Mouse (Mus musculus) spleen, postnatal 14 days (tissue): ENCODE data around the gene Nkx2-5.

Source experiments
- DNase-seq, 2 experiments: peaks; one replicate each; pipeline ENCODE4 v3.0.0; 2021 to 2022; ENCODE audit warnings: low spot score in 2 of 2

Nkx2-5 gene

DNA sequence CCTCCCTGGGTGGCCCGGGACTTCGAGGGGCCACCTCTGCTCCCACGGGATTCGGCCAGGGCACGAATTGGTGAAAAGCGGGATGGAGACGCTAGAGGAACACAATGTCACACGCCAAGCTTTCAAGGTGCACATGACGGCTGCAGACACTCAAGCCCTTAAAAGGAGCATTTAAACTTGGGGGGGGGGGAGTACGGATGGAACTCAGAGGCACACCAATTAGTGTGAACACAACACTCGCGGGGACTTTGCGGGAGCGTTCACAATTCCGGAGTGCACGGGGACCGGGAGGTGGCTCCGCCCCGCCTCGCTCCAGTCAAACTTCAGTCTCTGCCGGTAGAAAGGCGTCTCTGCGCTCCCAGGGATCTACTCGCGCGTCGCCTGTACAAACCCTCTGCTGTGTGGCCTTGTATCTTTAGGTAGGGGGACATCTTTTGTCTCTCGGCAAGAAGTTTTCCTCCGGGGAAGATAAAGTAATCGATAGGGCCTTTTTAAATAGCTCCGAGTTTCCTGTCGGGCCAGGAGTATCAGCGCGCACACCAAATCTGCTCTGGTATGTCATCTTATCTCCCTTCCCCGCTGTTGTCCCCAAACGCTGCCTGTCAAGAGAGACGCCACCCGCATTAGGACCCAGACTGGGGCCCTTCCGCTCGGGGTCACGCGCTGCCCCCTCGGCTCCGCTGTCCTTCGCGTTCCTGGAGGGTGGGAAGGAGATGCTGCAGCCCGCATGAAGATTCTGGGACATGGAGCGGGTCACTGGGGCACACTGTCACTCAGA is 5.7 kb upstream of the Nkx2-5 start:
- no peak for DNase-seq

DNA sequence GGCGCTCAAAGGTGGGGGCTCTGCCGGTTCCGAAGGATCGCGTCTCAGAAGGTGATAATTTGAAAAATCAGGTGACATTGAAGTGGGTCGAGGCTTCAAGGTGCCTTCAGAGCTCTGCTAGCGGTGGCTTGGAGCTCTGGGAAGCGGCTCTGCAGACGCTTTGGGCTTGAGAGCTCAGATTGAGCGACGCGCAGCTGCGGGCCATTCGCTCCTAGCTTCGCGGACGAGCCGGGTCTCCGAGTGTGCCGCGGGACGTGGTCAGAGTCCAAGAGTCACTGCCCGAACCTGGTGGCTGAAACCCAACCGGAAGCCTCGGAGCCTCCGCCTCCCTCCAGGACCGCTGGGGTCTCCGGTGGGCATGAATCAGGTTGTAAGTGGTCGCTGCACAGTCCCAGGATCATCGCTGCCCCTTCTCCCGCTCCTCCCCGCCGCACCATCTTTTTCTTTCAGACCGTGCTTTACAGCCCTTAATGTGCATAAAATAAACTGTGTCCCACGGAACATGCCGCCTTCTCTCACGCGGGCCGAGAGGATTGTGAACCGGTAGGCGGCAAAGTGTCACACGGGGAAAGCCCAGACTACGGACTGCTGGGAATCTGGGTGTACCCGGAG is 5.0 kb upstream of the Nkx2-5 start:
- no peak for DNase-seq

DNA sequence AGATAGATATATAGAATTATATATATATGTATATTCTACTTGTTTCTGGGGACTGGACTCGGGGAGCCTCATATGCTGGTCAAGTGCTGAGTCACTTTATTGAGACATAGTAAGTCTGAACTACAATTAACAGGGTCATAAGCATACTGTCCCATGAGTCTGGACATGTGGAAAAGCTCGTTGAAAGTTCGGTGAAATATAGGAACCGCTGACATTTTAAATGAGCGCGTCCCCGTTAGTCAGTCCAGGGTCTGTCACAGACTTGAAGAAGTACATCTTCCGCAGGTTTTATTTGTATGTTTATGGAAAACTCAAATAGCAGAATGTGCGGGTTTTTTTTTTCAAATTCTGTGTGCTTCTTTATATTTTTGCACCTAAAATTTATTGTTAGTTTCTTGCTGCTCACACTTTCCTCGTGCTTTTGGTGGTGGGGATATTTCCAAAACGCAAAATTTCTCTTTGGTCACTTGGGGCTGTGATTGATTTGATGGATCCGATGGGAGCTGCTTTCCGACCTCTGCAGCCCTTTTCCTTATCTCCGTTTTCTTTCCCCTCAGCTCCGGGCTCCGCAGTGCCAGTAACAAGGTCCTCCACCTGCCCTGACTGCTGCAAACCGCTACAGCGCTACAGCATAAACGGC is 4.4 kb upstream of the Nkx2-5 start:
- no peak for DNase-seq

- no peak for DNase-seq
Observed at GRCm38 (mm10) chr17:26848236-26848635, 3.4 kb upstream of the Nkx2-5 start.

DNA sequence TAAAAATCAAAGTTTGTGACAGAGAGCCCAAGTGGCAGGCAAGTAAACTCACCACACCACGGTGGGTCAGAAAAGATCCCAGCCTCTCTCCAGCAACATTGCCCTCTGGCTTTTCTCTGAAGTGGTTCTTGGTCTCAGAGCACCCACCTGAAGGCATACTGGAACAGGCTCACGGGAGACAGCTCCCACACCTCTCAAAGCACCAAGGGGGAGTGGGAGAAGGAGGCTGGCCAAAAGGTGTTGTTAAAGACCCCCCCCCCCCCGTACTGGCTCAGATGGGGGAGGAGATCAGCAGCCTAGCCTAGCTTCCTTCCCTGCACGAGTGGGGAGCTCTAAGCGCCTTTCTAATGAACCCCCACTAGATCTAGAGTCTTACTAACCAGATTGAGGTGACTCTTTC is 3.0 kb upstream of the Nkx2-5 start:
- DNase-seq, result no peak

DNA sequence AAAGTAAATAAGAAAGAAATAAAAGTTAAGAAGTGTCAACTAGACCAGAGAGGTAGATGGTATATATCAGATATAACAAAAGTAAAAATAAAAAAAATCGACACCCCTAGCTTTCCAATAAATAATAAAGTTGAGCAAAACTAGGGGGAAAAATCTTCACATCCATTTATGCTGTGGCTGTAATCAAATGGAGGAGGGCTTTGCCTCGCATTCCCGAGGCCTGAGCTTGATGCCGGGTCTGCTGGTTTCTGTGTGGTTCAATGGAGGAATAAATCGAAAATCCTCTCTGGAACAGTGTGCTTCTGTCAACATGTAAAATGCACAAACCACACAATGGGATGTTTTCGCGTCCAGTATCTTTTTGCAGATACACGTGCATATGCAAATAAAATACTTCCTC is 1.6 kb upstream of the Nkx2-5 start:
- DNase-seq, result no peak

GRCm38 (mm10) chr17:26845149-26846050 is 591 bp upstream of the Nkx2-5 start:
- no peak for DNase-seq

DNA sequence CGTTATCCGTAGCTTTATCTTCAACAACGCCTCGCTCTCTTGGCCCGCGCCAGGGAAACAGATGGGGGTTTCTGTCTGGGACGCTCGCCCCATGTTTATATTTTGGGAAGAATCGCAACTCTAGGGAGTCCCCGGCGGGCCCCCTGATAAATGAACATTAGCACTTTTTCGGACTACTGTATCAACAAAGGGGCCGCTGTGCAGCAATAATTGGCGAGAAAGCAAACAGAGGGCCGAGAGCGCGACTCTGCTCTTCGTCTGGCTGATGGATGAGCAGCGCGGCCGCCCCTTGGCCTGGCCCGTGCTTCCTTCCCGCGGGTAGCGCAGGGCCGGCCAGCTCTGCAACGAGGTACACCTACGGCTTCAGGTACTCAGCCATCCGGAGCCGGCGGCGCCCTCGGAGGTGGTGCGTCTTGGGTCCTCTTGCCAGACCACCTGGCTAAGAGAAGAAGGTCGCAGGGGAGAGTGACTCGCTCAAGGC is 398 bp downstream of the Nkx2-5 start:
- no peak for DNase-seq

DNA sequence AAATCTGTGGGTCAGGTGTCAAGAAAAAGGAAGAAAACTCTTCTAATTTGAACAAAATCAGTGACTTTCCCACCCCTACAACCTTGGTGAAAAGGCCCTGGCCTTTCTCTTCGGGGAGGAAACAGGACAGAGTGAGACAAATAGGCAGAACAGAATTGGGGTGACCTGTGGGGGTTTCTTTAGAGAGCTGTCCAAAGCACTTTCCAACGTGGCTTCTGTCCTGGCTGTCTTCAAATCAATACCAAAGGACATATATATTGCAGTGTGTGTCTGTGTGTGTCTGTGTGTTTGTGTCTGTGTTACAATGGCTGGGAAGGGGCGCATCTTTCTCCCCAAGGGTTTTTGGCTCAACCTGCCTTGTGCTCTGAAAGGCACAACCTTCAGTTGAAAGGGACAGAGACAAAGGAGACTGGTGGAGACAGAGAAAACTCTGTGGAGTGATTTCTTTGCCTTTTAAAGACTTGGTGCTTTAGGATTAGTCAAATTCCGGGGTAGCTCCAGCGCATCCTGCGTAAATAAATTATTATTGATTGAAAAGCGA is 1.0 kb downstream of the Nkx2-5 start:
- DNase-seq, result no peak

DNA sequence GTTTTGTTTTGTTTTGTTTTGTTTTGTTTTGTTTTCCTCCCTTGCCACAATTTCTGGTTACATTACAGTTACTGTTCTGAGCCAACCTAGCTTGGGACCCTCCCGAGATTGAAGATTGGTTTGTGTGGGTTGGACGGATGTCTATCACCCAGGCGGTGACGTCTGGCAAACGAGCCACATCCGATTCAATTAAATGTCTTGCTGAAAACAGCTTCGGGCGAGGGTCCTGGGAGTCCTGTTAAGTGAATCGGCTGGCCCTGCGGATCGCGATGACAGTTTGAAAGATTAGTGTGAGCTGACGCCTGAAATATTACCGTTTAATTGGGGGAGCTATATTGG is 1.6 kb downstream of the Nkx2-5 start:
- DNase-seq, result no peak

GRCm38 (mm10) chr17:26842431-26843228 is 2.2 kb downstream of the Nkx2-5 start:
- DNase-seq, result no peak

DNA sequence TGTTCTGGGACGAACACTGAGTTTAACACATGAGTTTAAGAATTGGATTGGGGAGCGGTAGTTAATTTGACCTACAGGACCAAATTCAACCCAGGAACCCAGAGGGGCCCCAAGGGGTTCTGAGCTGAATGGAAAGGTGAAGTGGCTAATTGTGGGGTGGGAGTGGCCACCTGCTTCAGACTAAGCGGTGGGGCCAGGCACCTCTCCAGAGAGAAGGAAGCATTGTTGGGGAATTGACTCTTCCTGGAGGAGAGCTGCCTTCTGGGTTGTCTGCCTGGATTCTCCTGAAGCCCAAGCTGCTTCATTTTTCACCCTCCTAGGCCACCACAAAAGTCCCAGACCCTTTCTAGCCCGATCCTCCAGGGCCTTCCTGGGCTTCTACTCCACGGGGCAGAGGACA is 2.8 kb downstream of the Nkx2-5 start:
- DNase-seq, result no peak

DNA sequence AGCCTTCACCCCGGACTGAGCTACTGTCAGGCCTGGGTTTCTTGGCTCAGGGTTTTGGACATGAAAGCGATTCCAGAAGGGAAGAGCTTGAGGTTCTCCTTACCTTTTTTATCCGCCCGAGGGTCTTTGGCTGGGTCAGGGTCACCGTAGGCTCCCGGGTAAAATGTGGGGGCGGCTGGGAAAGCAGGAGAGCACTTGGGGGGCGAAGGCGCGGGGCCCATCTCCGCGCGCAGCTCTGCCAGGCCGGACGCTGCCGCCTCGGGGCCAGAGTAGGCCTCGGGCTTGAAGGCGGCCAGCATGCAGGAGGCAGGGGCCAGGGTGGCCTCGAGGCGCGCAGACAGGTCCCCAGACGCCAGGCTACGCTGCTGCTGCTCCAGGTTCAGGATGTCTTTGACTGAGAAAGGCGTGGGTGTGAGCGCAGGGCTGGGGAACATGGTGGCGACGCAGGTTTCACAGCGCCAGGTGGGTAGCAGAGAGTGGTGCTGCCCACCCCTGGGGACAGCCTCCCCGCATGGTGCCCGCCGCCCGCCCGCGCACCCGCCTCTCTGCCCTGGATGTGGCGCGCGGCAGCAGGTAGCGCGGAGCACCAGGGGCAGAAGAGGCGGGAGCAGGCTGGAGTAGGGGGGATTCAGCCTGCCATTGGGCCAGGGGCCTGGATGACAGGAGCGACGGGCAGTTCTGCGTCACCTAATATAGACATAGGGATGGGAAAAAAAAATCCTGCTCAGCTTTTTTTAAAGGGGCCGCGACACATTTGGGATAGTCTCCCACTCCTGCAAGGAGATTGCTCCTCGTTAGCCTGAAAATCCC is 3.7 kb downstream of the Nkx2-5 start:
- DNase-seq, result no peak

DNA sequence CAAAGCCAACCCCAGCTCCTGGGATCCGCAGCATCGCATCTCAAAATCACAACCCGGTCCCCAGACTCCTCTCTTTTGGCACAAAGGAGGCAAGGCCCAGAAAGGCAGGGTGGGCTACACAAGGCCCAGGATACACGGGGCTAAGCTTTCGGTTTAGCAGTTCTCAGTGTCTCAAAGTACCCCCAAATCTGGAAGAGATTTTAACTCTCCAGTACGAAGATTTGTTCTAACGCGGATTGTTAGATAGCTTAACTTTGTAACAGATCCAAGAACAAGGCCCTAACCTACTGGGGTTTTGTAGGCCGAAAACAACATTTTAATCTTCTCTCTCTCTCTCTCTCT is 4.4 kb downstream of the Nkx2-5 start:
- no peak for DNase-seq

DNA sequence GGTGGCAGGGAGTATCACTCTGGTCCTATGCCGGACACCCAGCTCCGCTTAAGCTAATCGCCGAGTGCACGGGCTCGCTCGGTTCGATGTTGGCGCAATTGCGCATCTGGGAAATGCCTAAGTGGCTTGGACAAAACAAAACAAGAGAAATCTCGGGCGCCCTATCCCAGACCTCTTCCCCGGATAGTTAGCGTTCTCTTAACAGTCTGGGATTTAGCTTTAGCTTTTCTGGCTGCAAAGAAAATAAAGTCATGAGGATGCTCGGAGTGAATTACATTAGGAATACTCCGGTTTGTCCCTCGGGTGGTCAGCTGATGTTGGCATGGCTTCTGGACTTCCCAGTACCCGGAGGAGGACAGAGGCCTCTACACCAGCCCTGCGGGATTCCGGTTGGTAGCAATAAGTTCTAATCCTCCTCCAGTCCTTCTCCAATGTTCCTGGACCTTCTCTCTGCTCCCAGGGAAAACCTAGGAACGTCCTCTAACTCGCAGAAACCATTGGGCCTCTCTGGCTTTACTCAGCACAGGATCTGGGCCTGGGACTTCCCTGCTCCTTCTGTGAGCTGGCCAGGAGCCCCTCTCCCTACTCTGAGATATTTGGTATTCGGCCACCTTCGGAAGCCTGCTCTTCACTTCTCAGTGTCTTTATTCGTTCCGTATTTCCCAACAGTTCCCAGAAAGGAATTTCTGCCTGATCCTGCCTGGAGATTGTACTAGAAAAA is 4.9 kb downstream of the Nkx2-5 start:
- no peak for DNase-seq

DNA sequence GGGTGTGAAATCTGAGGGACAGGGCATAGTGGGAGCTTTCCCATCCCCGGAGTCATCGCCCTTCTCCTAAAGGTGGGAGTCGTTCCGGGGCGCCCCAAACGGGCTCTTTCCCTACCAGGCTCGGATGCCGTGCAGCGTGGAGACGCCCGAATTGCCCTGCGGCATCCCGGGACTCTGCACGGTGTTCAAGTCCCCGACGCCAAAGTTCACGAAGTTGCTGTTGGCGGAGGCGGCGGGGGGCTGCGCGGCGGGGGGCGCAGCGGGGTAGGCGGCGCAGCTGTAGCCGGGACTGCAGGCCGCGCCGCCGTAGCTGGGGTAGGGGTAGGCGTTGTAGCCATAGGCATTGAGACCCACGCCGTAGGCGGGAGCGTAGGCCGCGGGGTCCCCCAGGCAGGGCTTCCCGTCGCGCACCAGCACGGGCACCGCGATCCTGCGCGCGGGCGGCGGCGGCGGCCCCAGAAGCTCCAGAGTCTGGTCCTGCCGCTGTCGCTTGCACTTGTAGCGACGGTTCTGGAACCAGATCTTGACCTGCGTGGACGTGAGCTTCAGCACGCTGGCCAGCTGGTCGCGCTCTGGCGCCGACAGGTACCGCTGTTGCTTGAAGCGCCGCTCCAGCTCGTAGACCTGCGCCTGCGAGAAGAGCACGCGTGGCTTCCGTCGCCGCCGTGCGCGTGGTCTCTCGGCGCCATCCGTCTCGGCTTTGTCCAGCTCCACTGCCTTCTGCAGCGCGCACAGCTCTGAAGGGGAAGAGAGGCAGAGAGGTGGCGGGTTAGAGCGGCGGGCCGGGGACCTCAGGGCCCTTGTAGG is 5.7 kb downstream of the Nkx2-5 start:
- DNase-seq, result no peak

GRCm38 (mm10) chr17:26838191-26838910 is 6.5 kb downstream of the Nkx2-5 start:
- no peak for DNase-seq

DNA sequence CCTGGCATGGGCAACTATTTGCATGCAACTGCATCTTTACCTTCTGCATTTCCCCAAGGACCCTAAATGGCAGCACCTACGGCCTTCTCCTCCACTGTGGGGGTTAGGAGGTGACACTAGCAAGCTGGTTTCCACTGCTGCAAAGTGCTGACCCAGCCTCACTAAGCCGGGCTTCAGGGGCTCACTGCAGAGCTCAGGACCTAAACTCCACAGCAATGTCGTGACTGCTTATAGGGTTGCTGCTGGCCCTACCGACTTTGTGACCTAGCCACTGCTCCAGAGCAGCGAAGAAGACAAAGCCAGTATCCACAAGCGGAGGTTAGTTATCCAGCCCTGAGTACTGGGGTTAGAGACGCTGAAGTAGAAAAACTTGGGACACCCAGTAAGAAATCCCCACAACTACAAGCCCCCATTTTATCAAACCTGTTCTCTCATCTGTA is 7.2 kb downstream of the Nkx2-5 start:
- no peak for DNase-seq
